Mouse (Mus musculus): Measurements from ENCODE around the gene Slc12a9. TPM values are rescaled to one million over a fixed set of nuclear protein-coding genes. Genes with fewer than 3 reads are reported as not detected.
A peak's percentile ranks its signal among the peaks of the same experiment; 100 is the strongest.

Slc12a9 gene
- polyA plus RNA-seq, 1 experiment = 21.6 TPM

- Histone ChIP-seq H3K27me3 (replicated peaks; ENCODE audit: control insufficient read depth, insufficient read depth, low read length) (no peaks in the 10 kb centered on the region), H3K4me3 (ENCODE audit: insufficient read depth, low read depth, low read length) (peak overlapping the region; percentile 70), H3K36me3 (ENCODE audit: control insufficient read depth, insufficient read depth, low read length) (0 out of 2 replicates have a peak, but pooled peaks cover 1% of the 10 kb centered on the region), H3K27ac (ENCODE audit: insufficient read depth, low read depth, low read length) (peak overlapping the region; percentile 72), H3K4me1 (ENCODE audit: control insufficient read depth, insufficient read depth, low read length) (peaks cover 17% of the 10 kb centered on the region; the same call in 1 of the 2 replicates)
- WGBS = 30% methylated on average over 4 of the region's 4 CpGs
- TF ChIP-seq CTCF (conservative IDR thresholded peaks at IDR 0.05; ENCODE audit: insufficient read depth, insufficient read length, low read depth, low read length) (no peak), POLR2A (IDR thresholded peaks at IDR 0.05; ENCODE audit: low read depth, low read length) (no peak)
- no peak for DNase-seq
Observed at GRCm38 (mm10) chr5:137351394-137351793, 18.0 kb upstream of the Slc12a9 start.

- H3K36me3 ChIP-seq (ENCODE audit: control insufficient read depth, insufficient read depth, low read length) = 0 out of 2 replicates have a peak, but pooled peaks cover 1% of the 10 kb centered on the region
- 9% methylated on average over 8 of the region's 8 CpGs for WGBS
- peak overlapping the region; percentile 70 for H3K4me3 ChIP-seq (ENCODE audit: insufficient read depth, low read depth, low read length)
- TF ChIP-seq POLR2A (IDR thresholded peaks at IDR 0.05; ENCODE audit: low read depth, low read length) (no peak), CTCF (conservative IDR thresholded peaks at IDR 0.05; ENCODE audit: insufficient read depth, insufficient read length, low read depth, low read length) (no peak)
- H3K4me1 ChIP-seq (ENCODE audit: control insufficient read depth, insufficient read depth, low read length) = peaks cover 20% of the 10 kb centered on the region; the same call in 1 of the 2 replicates
- no peak for DNase-seq
- H3K27me3 ChIP-seq (replicated peaks; ENCODE audit: control insufficient read depth, insufficient read depth, low read length) = no peaks in the 10 kb centered on the region
- H3K27ac ChIP-seq (ENCODE audit: insufficient read depth, low read depth, low read length) = peak overlapping the region; percentile 72
Observed at GRCm38 (mm10) chr5:137351058-137351380, 17.6 kb upstream of the Slc12a9 start.

- under 1% methylated on average over 55 of the region's 55 CpGs for WGBS
- Histone ChIP-seq H3K27me3 (replicated peaks; ENCODE audit: control insufficient read depth, insufficient read depth, low read length) (no peaks in the 10 kb centered on the region), H3K36me3 (ENCODE audit: control insufficient read depth, insufficient read depth, low read length) (0 out of 2 replicates have a peak, but pooled peaks cover 1% of the 10 kb centered on the region), H3K4me1 (ENCODE audit: control insufficient read depth, insufficient read depth, low read length) (peaks cover 21% of the 10 kb centered on the region; the same call in 1 of the 2 replicates), H3K27ac (ENCODE audit: insufficient read depth, low read depth, low read length) (peak overlapping the region; percentile 93), H3K4me3 (ENCODE audit: insufficient read depth, low read depth, low read length) (peak overlapping the region; percentile 70)
- TF ChIP-seq CTCF (conservative IDR thresholded peaks at IDR 0.05; ENCODE audit: insufficient read depth, insufficient read length, low read depth, low read length) = no peak
- no peak for DNase-seq
Observed at GRCm38 (mm10) chr5:137350205-137351057, 17.0 kb upstream of the Slc12a9 start.

- peak; percentile 99 for DNase-seq
- TF ChIP-seq CTCF (conservative IDR thresholded peaks at IDR 0.05; ENCODE audit: insufficient read depth, insufficient read length, low read depth, low read length) (0 out of 2 replicates have a peak, but pooled peaks have one; percentile 11), POLR2A (IDR thresholded peaks at IDR 0.05; ENCODE audit: low read depth, low read length) (peak; percentile 95)
- H3K27ac ChIP-seq (ENCODE audit: insufficient read depth, low read depth, low read length) = peak within 1 kb of the TSS; percentile 95
- no peaks in the 10 kb centered on the region for H3K36me3 ChIP-seq (ENCODE audit: control insufficient read depth, insufficient read depth, low read length)
- no peaks in the 10 kb centered on the region for H3K27me3 ChIP-seq (replicated peaks; ENCODE audit: control insufficient read depth, insufficient read depth, low read length)
- WGBS = 2% methylated on average over 32 of the region's 32 CpGs
- peak within 1 kb of the TSS; percentile 70 for H3K4me3 ChIP-seq (ENCODE audit: insufficient read depth, low read depth, low read length)
- H3K4me1 ChIP-seq (ENCODE audit: control insufficient read depth, insufficient read depth, low read length) = peaks cover 25% of the 10 kb centered on the region; the same call in 1 of the 2 replicates
Observed at GRCm38 (mm10) chr5:137349384-137350204, 16.2 kb upstream of the Slc12a9 start, which contains the start of gene Ephb4. Gene Ephb4 (plus strand): TSS chr5:137350109.

- Histone ChIP-seq H3K27ac (ENCODE audit: insufficient read depth, low read depth, low read length) (peak overlapping the region; percentile 95), H3K4me1 (ENCODE audit: control insufficient read depth, insufficient read depth, low read length) (peaks cover 25% of the 10 kb centered on the region; the same call in 1 of the 2 replicates), H3K36me3 (ENCODE audit: control insufficient read depth, insufficient read depth, low read length) (no peaks in the 10 kb centered on the region), H3K4me3 (ENCODE audit: insufficient read depth, low read depth, low read length) (peak overlapping the region; percentile 55), H3K27me3 (replicated peaks; ENCODE audit: control insufficient read depth, insufficient read depth, low read length) (no peaks in the 10 kb centered on the region)
- TF ChIP-seq POLR2A (IDR thresholded peaks at IDR 0.05; ENCODE audit: low read depth, low read length) = no peak
- no peak for TF ChIP-seq CTCF (conservative IDR thresholded peaks at IDR 0.05; ENCODE audit: insufficient read depth, insufficient read length, low read depth, low read length)
- DNase-seq = peak; percentile 95
- 3% methylated on average over 33 of the region's 33 CpGs for WGBS
Observed at GRCm38 (mm10) chr5:137348482-137349383, 15.3 kb upstream of the Slc12a9 start.

GRCm38 (mm10) chr5:137347856-137348255, 14.5 kb upstream of the Slc12a9 start:
- H3K27ac ChIP-seq (ENCODE audit: insufficient read depth, low read depth, low read length) = peak overlapping the region; percentile 95
- peak; percentile 63 for DNase-seq
- H3K4me1 ChIP-seq (ENCODE audit: control insufficient read depth, insufficient read depth, low read length) = peaks cover 24% of the 10 kb centered on the region; the same call in 1 of the 2 replicates
- H3K4me3 ChIP-seq (ENCODE audit: insufficient read depth, low read depth, low read length) = no peak overlapping the region
- no peaks in the 10 kb centered on the region for H3K27me3 ChIP-seq (replicated peaks; ENCODE audit: control insufficient read depth, insufficient read depth, low read length)
- no peaks in the 10 kb centered on the region for H3K36me3 ChIP-seq (ENCODE audit: control insufficient read depth, insufficient read depth, low read length)
- 20% methylated on average over 7 of the region's 7 CpGs for WGBS
- no peak for TF ChIP-seq POLR2A (IDR thresholded peaks at IDR 0.05; ENCODE audit: low read depth, low read length)
- no peak for TF ChIP-seq CTCF (conservative IDR thresholded peaks at IDR 0.05; ENCODE audit: insufficient read depth, insufficient read length, low read depth, low read length)
